Mouse (Mus musculus) MEL (cell line): ENCODE measurements at regions not wholly inside any gene's neighbourhood (a gene's known extent, or its start where the extent isn't known, plus 50 kb on each side); places are given as distances from the start of the nearest gene placed in this dataset.

ENCODE experiments used
- DNase-seq: peaks from one replicate; pipeline ENCODE4 v3.0.0; 2011; ENCODE audit warnings: low read depth, low spot score
- H3K27ac ChIP-seq: 2 replicates; pipeline ENCODE4 v1.5.1; 2012; ENCODE audit warnings: low read depth, mild to moderate bottlenecking, control low read depth, low read length, moderate library complexity; ENCODE audit not compliant: control insufficient read depth
- H3K27me3 ChIP-seq, 2 experiments: fragments of 150-350 bp in 1 of 2; sonication (generic) in 1 of 2; 2 replicates each; pipeline ENCODE4 v1.6.1; 2012; ENCODE audit warnings: low read length in 2 of 2, mild to moderate bottlenecking in 2 of 2, improper control_type of control experiment in 1 of 2, moderate library complexity in 1 of 2; ENCODE audit not compliant: insufficient read depth in 2 of 2, control insufficient read depth in 1 of 2
- H3K36me3 ChIP-seq, 2 experiments: 2 replicates each; pipeline ENCODE4 v1.6.1; 2012 to 2014; ENCODE audit warnings: low read length in 2 of 2, improper control_type of control experiment in 1 of 2, inconsistent platforms in 1 of 2, mild to moderate bottlenecking in 1 of 2; ENCODE audit not compliant: insufficient read depth in 2 of 2, control insufficient read depth in 1 of 2
- H3K4me1 ChIP-seq, 2 experiments: fragments of 150-350 bp in 1 of 2; sonication (generic) in 1 of 2; 2 replicates each; pipeline ENCODE4 v1.6.1; 2012; ENCODE audit warnings: low read length in 2 of 2, improper control_type of control experiment in 1 of 2, mild to moderate bottlenecking in 1 of 2; ENCODE audit not compliant: insufficient read depth in 2 of 2, control insufficient read depth in 1 of 2
- H3K4me3 ChIP-seq, 2 experiments: fragments of 150-350 bp in 1 of 2; sonication (generic) in 1 of 2; 2 replicates each; pipeline ENCODE4 v1.5.1; 2012; ENCODE audit warnings: low read depth in 2 of 2, low read length in 2 of 2, mild to moderate bottlenecking in 2 of 2, moderate library complexity in 2 of 2, control low read depth in 1 of 2, improper control_type of control experiment in 1 of 2; ENCODE audit not compliant: control insufficient read depth in 1 of 2, insufficient read depth in 1 of 2
- H3K79me2 ChIP-seq: 2 replicates; pipeline ENCODE4 v1.6.1; 2012; ENCODE audit warnings: mild to moderate bottlenecking, low read length, moderate library complexity; ENCODE audit not compliant: control insufficient read depth, poor library complexity, insufficient read depth
- H3K9ac ChIP-seq: 2 replicates; pipeline ENCODE4 v1.6.1; 2012; ENCODE audit warnings: low read depth, mild to moderate bottlenecking, control low read depth, low read length, moderate library complexity; ENCODE audit not compliant: control insufficient read depth, poor library complexity, severe bottlenecking
- H3K9me3 ChIP-seq: fragments of 150-350 bp; sonication (generic); replicated peaks from 2 replicates; pipeline ENCODE4 v1.6.1; 2012; ENCODE audit warnings: mild to moderate bottlenecking, low read length, improper control_type of control experiment, moderate library complexity; ENCODE audit not compliant: insufficient read depth
- BHLHE40 ChIP-seq: IDR thresholded peaks from 2 replicates; pipeline ENCODE4 v1.6.1; 2012; ENCODE audit warnings: low read depth, mild to moderate bottlenecking, inconsistent platforms, low read length, improper control_type of control experiment, borderline replicate concordance
- CHD2 ChIP-seq: IDR thresholded peaks from 2 replicates; pipeline ENCODE4 v1.6.1; 2011; ENCODE audit warnings: low read length, improper control_type of control experiment
- E2F4 ChIP-seq: IDR thresholded peaks from 2 replicates; pipeline ENCODE4 v1.6.1; 2011; ENCODE audit warnings: low read depth, low read length, improper control_type of control experiment, borderline replicate concordance
- ELF1 ChIP-seq: IDR thresholded peaks from 2 replicates; pipeline ENCODE4 v1.6.1; 2014; ENCODE audit warnings: low read depth, mild to moderate bottlenecking, inconsistent platforms, low read length, improper control_type of control experiment, moderate library complexity
- GABPA ChIP-seq: IDR thresholded peaks from 2 replicates; pipeline ENCODE4 v1.6.1; 2012; ENCODE audit warnings: low read depth, mild to moderate bottlenecking, inconsistent platforms, low read length, improper control_type of control experiment, moderate library complexity
- JUND ChIP-seq: IDR thresholded peaks from 2 replicates; pipeline ENCODE4 v1.6.1; 2011; ENCODE audit warnings: low read depth, mild to moderate bottlenecking, improper control_type of control experiment, low read length
- MEF2A ChIP-seq: IDR thresholded peaks from 2 replicates; pipeline ENCODE4 v1.6.1; 2014; ENCODE audit warnings: low read depth, mild to moderate bottlenecking, inconsistent platforms, low read length, improper control_type of control experiment; ENCODE audit not compliant: poor library complexity, insufficient replicate concordance, severe bottlenecking; ENCODE audit errors: extremely low read depth
- POLR2AphosphoS2 ChIP-seq: IDR thresholded peaks from 2 replicates; pipeline ENCODE4 v1.6.1; 2011; ENCODE audit warnings: low read length, improper control_type of control experiment
- RAD21 ChIP-seq: IDR thresholded peaks from 2 replicates; pipeline ENCODE4 v1.6.1; 2011; ENCODE audit warnings: mild to moderate bottlenecking, low read depth, low read length, improper control_type of control experiment
- SIN3A ChIP-seq: IDR thresholded peaks from 2 replicates; pipeline ENCODE4 v1.6.1; 2012; ENCODE audit warnings: low read length, improper control_type of control experiment, inconsistent platforms
- SMC3 ChIP-seq: IDR thresholded peaks from 2 replicates; pipeline ENCODE4 v1.6.1; 2011; ENCODE audit warnings: low read depth, low read length, improper control_type of control experiment
- TAL1 ChIP-seq: IDR thresholded peaks from 2 replicates; pipeline ENCODE4 v1.6.1; 2012; ENCODE audit warnings: mild to moderate bottlenecking, inconsistent platforms, low read length, moderate library complexity, mixed read lengths
- TCF12 ChIP-seq: IDR thresholded peaks from 2 replicates; pipeline ENCODE4 v1.6.1; 2014; ENCODE audit warnings: low read depth, mild to moderate bottlenecking, inconsistent platforms, low read length, improper control_type of control experiment, moderate library complexity
- ZKSCAN1 ChIP-seq: IDR thresholded peaks from 2 replicates; pipeline ENCODE4 v1.6.1; 2012; ENCODE audit warnings: low read depth, mild to moderate bottlenecking, inconsistent platforms, low read length, improper control_type of control experiment, moderate library complexity
- ZMIZ1 ChIP-seq: IDR thresholded peaks from 2 replicates; pipeline ENCODE4 v1.6.1; 2012; ENCODE audit warnings: low read depth, mild to moderate bottlenecking, inconsistent platforms, low read length, improper control_type of control experiment, moderate library complexity

DNA sequence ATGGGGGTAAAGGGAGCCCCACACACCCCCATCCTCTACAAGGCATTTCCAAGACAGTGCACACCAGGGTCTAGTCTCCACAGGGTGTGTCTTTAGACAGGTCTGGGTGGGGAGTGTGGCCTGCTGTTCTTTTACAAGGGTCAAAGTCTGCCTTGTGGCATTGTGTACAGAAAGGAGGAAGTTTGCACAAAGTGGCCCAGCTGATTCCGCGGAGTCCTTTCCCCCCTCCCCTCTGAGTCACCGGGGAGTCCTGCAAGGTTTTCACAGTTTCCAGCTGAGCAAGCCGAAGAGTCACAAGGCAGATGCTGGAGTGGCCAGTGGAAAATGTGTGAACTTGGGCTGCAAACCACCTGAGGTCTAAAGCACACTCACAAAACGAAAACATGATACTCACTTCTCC is 65.4 kb downstream of the Dyrk2 start:
- Histone ChIP-seq H3K4me3 (no peak overlapping the region), H3K27me3 (no peaks in the 10 kb centered on the region), H3K79me2 (no peaks in the 10 kb centered on the region), H3K27ac (no peak overlapping the region), H3K9me3 (no peaks in the 10 kb centered on the region), H3K9ac (no peak overlapping the region), H3K36me3 (no peaks in the 10 kb centered on the region), H3K4me1 (no peaks in the 10 kb centered on the region)
- DNase-seq = no peak
- TF ChIP-seq TAL1 = no peak
- no peak for TF ChIP-seq E2F4
- TF ChIP-seq SMC3 = no peak
- no peak for TF ChIP-seq JUND
- no peak for TF ChIP-seq GABPA
- no peak for TF ChIP-seq RAD21
- TF ChIP-seq ZMIZ1 = no peak
- no peak for TF ChIP-seq MEF2A
- no peak for TF ChIP-seq SIN3A
- TF ChIP-seq ZKSCAN1 = no peak
- no peak for TF ChIP-seq CHD2
- no peak for TF ChIP-seq TCF12
- TF ChIP-seq POLR2AphosphoS2 = no peak
- no peak for TF ChIP-seq ELF1
- TF ChIP-seq BHLHE40 = no peak
